Mouse (Mus musculus) fibroblast of lung, adult 2 months (primary cell): Measurements from ENCODE around the gene Spocd1.

Source experiments
- DNase-seq: peaks from one replicate; pipeline ENCODE4 v3.0.0-alpha.2; 2011; ENCODE audit warnings: low read depth

Gene Spocd1

DNA sequence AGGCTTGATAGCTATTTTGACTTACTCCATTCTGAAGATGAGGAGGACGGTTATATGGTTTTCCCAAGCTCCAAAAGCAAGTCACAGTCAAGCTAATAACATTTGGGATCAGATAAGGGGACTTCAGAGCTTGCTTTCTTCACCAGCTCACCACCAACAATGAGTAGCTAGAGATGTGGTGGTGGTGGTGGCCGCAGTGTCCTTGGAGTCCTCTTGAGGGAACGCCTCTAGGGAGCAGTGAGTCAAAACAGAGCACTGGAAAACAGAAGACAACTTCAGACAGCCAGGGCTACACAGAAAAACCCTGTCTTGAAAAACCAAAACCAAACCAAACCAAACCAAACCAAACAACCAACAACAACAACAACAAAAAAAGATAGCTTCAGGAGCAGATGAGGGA is 10.1 kb upstream of the Spocd1 start:
- DNase-seq, result no peak

DNA sequence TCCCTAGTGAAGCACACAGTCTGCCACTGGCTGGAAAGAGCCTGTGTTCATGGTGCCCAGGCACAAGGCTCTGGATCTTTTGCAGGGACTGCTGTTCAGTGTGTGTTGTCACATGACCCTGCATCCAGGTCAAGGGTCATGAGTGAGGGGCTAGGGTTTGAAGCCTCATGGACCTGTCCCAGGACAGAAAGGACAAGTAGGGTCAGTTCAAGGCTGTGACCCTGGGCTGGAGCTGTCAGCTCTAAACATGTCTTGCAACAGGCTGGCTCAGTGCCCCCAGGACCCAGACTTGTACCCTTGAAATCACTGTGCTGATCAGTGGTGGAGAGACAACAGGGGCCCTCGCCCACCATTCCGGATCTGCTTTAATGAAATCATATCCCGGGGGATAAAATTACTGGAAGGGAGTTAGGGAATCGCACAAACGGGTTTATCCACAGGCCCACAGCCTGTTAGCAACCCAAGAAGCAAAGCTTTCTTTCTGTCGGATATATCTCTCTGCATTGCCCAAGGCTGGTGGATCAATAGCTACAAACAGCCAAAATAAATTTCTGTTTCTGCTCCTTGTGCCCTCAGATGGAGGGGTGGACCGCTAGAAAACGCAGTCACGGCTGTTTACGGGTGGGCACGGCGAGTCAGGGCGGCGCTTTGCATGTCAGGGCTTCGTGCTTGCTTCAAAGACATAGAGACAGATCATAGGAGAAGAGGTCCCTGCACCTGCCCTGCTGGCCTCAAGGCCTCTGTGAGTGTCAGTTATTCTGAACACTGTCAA is 8.3 kb upstream of the Spocd1 start:
- DNase-seq, result no peak

DNA sequence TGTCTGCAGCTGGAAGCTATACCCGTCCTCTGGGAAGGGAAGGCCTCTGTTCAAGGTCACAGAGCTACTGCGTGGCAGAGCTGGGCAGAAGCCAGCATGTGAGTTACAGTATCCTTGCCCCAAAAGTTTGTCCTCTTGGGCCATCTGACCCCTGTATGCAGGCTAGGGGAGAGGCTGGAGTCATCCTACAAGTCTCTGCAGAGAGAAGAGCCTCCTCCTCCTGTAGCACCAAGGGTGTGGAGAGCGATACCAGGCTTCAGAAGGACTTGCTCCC is 7.8 kb upstream of the Spocd1 start:
- no peak for DNase-seq

DNA sequence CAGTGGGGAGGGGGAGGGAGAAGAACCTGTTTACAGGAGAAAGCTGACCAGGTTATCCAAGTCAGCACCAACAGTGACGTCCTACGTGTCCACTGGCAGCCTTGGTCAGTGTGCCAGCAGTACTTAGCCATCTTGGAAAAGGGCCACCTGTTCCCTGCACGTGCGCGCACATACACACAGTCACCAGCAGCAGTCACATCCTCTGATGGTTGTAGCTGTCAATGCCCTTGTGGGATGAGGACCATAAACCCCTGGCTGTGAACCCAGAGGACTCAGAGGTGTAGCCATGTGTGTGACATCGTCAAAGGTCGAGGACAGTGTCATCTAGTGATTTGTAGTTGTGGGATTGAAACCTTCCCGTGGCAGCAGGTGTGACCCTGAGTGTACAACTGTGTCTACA is 4.9 kb upstream of the Spocd1 start:
- DNase-seq, result no peak

DNA sequence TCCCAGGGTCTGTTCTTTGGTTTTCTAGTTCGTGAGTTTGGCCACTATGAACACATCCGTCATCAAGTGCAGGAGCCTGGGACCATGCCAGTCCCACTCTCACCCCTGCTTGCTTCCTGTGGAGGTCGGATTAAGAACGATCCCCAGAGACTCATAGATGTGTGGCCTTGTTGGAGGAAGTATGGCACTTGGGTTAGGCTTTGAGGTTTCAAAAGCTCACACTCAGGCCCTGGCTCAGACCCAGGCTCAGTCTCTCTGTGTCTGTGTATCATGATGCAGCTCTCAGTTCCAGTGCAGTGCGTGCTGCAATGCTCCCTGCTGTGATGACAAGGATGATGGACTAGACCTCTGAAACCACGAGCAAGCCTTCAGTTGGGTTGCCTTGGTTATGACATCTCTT is 4.4 kb upstream of the Spocd1 start:
- no peak for DNase-seq

DNA sequence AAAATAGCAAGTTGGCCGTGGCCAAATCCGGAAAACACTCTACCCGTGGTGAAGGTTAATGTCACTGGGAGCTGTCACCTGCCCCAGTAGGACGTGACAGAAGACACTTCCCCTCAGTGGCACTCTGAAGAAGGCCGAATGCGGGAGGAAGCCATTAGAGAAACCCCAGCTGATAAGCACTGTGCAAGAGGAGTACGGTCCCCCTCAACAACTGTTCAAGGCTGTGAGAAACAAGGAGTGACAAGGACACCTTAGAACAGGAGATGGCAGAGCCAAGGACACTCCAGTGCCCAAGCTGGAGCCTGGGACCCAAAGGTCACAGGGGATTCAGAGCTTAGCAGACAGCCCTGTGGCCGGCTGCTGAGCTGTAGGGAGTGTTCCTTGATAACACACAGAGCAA is 2.5 kb upstream of the Spocd1 start:
- no peak for DNase-seq

DNA sequence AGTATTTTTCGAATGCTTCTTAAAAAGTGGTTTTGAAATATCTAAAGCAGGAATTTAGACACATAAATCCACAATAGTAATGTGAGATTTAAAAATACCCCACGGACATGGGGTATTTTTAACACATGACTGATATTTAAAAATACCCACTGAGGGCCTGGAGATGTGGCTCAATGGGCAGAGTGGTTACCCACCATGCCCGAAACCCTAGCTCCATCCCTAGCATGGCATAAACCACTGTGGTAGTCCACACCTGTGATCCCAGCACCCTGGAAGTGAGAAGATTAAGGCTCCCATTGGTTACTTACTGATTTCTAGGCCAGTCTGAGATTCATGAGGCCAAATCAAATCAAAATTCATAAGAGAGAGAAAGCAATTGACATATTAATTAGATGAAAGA is 2.0 kb upstream of the Spocd1 start:
- no peak for DNase-seq

DNA sequence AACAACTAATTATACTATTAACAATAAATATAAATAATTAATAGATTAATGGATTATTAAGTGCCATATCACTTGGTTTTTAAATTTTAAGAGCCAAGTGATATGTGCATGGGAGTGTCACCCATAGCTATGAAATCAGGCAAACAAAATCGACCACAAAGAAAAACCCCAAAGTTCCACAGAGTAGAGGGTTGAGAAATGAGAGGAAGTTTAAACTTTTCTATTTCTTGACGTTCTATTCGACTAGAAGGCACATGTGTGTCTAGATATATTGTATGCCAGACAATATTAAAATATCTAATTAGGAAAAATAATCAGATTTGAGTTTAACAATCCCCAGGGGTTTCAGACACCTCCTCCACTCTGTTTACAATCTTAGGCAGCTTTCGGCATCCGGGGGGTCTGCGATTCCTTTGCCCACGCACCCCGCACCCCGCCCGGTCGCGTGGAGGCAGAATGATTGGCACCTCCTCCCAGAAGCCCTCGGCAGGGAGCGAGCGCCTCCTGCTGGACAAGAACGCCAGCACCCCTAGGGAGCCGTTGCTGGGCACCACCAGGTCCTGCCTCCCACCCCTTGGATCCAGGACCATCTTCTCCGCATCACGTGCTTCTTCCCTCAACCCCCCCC is 811 bp upstream of the Spocd1 start:
- DNase-seq, result no peak

DNA sequence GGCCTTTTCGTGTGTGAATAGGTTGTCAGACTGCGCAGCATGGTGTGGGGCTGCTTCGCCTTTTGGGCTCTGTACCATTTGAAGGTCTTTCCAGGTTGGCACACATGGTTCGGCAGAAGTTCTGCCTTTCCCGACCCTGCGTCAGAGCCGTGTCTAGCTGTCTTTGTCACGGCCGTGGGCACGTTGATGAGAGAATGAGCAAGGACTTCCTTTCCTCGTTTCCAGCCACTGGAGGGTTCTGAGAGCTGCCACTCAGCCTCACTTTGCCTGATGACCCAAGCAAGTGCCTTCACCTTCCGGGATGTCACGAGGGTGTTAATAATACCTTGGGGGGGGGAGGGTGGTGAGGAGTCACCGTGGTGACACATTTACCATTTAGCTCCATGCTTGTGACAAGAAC is 4.6 kb downstream of the Spocd1 start:
- no peak for DNase-seq

DNA sequence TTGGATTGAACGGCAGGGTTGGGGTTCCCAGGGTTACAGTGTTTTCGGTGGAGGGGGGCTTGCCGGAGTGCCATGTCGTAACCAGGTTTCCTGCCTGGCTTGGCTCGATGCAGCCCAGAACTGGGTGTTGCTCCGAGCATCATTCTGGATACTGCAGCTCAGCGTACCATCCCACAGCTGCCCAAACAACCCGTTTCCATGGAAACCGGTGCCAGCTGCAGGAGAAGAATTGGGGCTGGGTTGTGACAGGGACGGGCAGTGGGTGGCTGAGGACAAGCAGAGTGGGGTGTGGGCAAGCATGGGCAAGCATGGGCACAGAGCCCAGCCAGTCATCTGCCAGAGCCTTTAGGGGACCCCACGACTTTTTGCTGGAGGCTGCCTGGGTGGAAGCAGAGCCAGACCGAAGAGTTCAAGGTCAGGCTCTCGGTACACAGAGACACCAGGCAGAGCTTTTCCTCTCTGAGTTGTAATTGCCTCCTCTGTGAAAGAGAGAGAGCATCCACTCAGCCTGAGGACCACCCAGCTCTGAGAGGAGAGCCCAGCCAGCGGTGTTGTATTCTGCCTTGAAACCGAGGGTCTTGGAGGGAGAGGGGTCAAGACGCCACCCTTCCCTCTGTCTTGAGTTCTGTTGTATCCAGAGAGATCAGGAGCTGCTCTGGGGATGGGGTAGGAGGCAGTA is 5.3 kb downstream of the Spocd1 start:
- no peak for DNase-seq

DNA sequence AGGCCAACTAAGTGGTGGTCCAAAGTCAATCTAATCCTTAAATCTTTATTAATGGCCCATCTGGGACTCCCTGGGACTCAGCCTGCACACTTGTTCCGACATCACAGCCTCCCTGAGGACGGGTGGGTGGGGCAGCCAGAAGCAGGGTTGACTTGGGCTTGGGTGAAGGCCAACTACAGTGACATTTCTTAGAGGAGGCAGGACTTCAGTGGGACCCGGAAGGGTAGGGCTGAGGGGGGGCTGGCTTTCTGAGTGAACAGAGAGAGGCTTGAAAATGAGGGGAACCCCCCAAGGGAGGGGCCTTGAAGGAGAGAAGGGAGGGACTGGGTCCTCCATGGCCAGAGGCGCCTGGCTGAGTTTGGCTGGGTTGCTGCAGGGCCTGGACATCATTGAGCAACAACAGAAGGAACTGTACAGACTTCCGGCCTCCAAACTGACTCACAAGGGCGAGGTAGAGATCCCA is 22.3 kb downstream of the Spocd1 start:
- DNase-seq, result no peak

DNA sequence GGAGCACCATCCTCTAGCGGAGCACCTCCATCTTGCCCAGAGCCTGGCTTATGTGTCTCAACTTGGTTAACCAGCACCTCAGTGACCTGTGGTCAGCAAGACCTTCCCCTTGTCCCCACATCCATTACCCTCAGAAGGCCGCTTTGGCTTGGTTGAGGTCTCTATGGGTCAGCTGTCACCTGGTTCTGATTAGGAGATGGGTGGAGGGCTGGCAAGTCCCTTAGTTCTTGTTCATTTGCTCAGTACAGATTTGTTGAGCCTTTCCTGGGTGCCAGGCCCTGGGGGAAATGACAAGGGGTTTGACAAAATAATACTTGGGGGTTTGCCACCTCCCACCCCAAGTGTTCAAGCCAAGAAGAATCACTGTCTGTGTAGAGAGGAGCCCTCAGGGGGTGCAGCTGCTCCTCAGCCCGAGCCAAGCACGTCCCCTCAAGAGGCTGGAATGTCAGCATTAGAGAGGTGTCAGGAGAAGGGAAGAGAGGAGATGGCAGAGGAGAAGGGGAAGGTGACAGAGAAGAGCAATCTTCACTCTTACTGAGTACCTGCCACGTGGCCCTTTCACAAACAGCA is 23.3 kb downstream of the Spocd1 start:
- no peak for DNase-seq

DNA sequence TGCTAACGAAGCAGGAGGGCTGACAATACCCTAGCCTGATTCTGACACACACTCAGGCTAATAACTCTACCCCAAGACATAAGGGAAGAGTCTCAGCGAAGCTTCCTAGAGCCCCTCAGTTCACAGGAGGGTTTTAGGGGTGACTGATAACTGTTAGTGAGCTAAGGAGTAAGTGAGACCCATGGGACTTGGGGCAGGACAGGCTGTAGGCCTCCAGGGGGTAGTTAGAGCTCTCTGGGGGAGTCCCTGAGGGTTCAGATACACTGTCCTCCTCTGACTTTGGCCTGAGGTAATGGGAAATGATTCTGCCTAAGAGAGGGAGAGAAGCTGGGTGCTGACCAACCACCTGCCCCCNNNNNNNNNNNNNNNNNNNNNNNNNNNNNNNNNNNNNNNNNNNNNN is 25.5 kb downstream of the Spocd1 start:
- DNase-seq, result no peak

DNA sequence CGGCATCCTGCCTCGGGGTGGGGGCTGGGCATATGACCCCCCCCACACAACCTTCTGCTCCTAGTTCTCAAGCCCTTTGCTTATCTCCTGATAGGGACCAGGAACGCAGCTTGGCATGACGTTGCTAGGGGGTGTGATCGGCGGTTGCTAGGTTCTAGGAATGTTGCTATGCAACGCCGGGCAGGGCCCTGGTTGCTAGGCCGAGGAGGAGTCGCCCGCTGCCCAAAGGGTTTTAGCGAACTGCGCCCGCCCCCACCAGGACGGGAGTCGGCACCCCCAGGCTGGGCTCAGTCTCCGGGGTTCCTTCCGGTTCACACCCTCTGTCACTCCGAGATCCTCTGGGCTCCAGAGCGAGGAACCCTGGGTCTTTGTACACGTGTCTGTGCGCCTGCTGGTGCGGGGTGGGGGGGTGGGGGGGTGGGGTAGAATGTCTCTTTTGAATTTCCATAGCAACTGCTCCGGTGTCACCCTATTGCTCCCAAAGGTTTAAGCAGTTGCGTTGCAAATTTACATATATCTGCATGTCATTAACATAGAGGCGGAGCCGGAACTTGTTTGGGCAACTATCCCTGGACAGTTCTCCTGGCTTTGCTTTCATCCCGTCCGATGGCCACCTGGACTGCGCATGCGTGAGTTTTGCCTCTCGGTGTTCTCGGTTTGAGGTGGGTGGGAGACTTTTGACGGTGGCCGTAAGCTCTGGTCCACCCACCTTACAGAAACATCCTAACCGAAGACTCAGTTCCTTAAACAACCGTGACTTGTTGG is 31.3 kb downstream of the Spocd1 start:
- DNase-seq, result peak; percentile 44

DNA sequence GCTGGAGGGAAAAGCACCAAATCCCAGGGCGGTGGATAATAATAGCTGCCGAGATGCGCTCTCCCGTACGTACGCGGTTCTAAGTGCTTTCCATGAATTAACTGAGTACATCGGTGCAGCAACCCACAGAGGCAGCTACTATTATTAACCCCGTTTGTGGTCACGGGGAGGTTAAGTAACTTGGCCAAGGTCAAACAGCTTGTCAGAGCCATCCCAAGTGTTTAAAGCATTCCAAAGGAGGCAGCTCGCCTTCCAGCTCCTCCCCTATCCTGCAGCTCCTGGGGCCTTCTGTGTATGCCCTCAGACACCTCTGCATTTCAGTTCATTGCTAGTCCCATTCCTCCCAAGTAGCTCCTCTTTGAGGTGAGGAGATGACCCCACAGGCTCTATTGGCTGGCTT is 36.2 kb downstream of the Spocd1 start:
- DNase-seq, result no peak

DNA sequence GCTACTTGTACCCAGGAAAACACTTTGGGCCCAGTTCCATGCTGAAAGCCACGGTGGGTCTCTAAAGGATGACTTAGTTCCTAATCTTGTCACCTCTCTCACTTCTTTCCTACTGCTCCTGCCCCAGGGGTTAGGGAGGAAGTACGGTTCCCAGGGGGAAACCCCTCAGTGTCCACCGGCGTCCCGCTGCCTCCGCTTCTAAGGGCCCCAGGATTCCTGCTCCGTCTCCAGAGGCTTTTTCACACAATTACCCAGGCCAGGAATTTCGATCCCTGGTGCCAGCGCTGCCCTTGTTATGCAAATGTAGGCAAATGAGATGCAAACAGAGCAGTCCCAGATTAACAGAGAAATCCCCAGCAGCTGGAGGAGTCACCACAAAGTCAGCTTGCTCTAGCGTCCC is 37.2 kb downstream of the Spocd1 start:
- no peak for DNase-seq

DNA sequence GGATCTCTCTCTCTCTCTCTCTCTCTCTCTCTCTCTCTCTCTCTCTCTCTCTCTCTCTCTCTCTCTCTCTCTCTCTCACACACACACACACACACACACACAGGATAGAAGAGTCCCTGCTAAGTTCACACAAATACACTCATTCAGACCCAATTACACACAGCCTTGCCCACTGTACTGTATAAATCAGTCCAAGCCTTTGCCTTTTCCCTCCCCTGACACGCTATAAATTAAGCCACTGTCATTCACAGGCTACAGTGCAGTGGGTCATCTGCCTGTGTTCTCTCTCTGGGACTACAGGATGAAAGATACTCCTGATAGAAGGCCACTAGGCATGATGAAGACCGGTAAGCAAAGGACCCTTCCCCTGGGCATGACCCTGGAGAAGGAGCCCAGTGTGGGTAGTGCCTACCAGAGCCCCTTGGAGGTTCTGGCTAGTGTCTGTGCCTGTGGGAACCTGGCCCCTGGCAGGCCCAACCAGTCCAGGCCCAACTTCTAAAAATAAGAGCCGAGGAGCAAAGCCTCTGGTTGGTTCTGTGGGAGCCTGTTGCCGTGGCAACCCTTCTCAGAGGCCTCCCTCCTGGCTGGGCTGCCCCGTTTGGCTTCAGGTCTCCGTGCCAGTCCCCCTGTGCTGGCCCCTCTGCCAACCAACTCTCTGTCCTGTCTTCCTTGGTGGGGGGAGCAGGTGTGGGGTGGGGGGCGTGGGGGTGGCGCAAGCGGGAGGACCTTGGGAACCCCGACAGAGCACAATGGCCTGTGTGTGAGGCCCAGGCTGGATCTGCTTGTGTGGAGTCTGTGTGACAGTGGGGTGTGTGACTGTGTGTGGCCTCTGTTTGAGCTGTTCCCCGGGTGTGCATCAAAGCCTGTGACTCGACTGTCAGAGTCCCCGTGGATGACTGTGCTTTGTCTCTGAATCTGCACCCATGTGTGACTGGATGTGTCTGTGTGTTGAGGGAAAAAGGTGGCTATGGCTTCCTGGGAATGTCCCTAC is 38.3 kb downstream of the Spocd1 start:
- no peak for DNase-seq

DNA sequence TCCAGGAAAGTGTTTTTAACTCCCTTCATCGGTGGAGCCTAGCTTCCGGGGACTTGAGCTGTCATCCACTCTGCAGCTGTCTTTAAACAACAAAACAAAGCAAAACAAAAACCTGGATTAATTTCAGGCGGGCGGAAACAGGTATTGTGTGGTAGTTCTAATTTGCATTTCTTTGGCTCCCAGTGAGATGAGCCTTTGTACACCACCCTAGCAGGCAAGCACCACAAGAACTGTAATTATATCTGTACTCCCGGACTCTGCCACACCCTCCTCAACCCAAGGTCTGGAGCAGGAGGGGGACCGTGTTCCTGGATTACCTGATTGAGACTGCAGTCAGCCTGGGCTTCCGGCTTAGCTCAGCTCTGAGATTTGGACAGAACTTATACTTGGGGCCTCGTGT is 41.1 kb downstream of the Spocd1 start:
- DNase-seq, result no peak

DNA sequence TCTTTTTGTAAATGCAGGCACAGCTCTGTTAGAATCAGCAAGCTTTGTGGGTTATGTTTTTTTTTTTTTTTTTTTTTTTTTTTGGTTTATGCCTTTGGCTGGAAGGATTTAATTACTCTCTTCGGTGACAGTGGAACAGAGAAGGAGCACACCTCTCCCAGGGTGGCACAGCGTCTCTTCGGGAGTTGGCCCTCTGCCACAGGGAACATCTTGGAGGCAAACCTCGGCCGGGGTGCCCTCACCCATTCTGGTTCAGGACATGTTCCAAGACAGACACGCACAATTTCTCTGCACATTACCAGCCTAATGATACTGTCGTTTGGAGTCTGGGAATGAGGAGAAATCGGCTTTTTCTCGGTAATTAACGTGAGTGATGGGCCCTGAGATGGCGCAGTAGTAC is 41.8 kb downstream of the Spocd1 start:
- DNase-seq, result no peak

DNA sequence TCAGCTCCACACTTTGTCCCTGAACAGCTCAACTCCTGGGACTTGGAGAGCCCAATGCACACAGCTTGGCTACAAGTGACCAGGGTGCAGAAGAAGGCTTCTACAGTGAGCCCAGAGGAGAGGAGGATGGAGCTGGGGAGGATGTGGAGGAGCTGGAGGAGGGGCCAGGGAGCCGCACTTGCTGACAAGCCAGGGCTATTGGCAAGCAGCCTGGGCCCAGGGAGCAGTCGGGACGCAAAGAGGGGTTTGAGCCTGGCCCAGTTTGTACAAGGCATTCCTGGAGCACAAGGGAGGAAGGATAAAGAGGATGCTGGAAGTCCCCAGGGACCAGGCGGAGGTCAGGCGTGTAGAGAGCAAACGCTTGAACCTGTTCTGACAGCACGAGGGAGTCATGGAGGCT is 42.9 kb downstream of the Spocd1 start:
- no peak for DNase-seq

DNA sequence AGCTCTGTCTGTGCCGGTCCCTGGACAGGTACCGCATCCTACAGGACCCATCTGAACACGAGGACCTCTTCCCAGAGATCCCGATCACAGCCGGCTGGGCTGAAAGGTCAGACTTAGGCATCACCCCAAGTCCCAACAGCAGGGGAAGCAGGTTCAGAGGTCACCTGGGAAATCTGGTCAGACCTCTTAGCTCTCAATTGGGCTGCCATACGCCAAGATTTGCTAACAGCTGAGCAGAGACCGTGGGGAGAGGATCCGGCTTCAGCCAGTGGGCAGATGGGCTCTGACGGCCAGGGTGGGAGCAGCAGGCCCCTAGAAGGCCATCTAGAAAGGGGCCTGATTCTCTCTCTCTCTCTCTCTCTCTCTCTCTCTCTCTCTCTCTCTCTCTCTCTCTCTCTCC is 45.2 kb downstream of the Spocd1 start:
- no peak for DNase-seq
